Mouse (Mus musculus): ENCODE measurements around the gene Glod4. TPM values are rescaled to one million over a fixed set of nuclear protein-coding genes. Genes with fewer than 3 reads are reported as not detected.

Glod4 gene
- total and polyA plus RNA-seq, 3 experiments = 121 to 190 (median 161) TPM

GRCm38 (mm10) chr11:76106551-76107496 is 136.7 kb downstream of the Glod4 start:
- Histone ChIP-seq H3K79me2 (replicated peaks; ENCODE audit: control insufficient read depth, extremely low read depth, insufficient read depth, poor library complexity, severe bottlenecking) (no peaks in the 10 kb centered on the region), H3K27me3 (replicated peaks) (no peaks in the 10 kb centered on the region), H3K4me2 (ENCODE audit: insufficient read depth, low read depth, poor library complexity, severe bottlenecking) (no peak overlapping the region), H3K9ac (ENCODE audit: insufficient read depth, low read depth) (no peak overlapping the region), H3K9me3 (replicated peaks; ENCODE audit: low read length) (no peaks in the 10 kb centered on the region), H3K36me3 (replicated peaks in 1 of 2; ENCODE audit: control insufficient read depth in 1 of 2, insufficient read depth in 1 of 2, low read length in 1 of 2) (peaks cover 37 to 79% of the 10 kb centered on the region in 2 experiments), H3K4me3 (replicated peaks in 1 of 3; ENCODE audit: low read depth in 2 of 3, low read length in 2 of 3, poor library complexity in 1 of 3) (no peak overlapping the region), H3K27ac (ENCODE audit: insufficient read depth, low read depth) (no peak overlapping the region), H3K4me1 (ENCODE audit: control insufficient read depth in 1 of 2, insufficient read depth in 2 of 2) (peaks cover 0 to 7% of the 10 kb centered on the region in 2 experiments; a peak in 1 of 4 replicates)
- TF ChIP-seq SIN3A (IDR thresholded peaks at IDR 0.05; ENCODE audit: low read length) (no peak), NELFE (IDR thresholded peaks at IDR 0.05; ENCODE audit: low read depth, low read length) (no peak), IRF4 (IDR thresholded peaks at IDR 0.05; ENCODE audit: low read depth, low read length) (no peak)
- dilution Hi-C loops (cut with MboI; ENCODE audit: extremely low pct_ligation_motif_present, extremely low pct_unique_long_range_greater_than_20kb, low sequenced_read_pairs) (no loop called here), in situ Hi-C loops (cut with MboI; ENCODE audit: low pct_ligation_motif_present, low pct_unique_long_range_greater_than_20kb, low sequenced_read_pairs) (no loop called here)
- DNase-seq (ENCODE audit: extremely low read depth) = no peak

DNA sequence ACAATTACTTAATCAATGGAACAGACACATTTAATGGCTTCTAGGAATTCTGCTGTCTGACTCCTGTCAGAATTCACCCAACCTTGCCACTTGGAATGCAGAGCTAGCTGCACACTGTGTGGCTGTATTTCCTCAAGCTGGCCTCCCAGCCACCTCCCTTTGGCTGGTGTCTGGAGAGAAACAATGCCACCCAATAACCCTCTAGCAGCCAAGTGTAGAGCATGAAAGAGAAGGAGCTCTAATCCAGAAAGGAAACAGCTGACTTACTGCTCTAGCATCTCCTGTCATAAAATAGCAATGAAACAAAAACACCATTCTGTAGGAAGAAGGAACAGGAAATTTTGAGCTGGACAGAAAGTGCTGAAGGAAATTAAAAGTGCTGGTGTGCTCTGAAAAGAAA is 142.4 kb downstream of the Glod4 start:
- TF ChIP-seq PAX5 (IDR thresholded peaks at IDR 0.05; ENCODE audit: low read length) (no peak), ZKSCAN1 (IDR thresholded peaks at IDR 0.05; ENCODE audit: borderline replicate concordance, low read depth, low read length) (no peak), CHD2 (IDR thresholded peaks at IDR 0.05; ENCODE audit: low read length) (no peak), ZMIZ1 (IDR thresholded peaks at IDR 0.05; ENCODE audit: low read depth, low read length) (no peak), MEF2A (IDR thresholded peaks at IDR 0.05; ENCODE audit: borderline replicate concordance, low read depth, low read length) (no peak)
- no peak overlapping the region for H3K4me2 ChIP-seq (ENCODE audit: insufficient read depth, low read depth, poor library complexity, severe bottlenecking)
- no peaks in the 10 kb centered on the region for H3K4me1 ChIP-seq (ENCODE audit: control insufficient read depth in 1 of 2, insufficient read depth in 2 of 2)
- H3K79me2 ChIP-seq (replicated peaks; ENCODE audit: control insufficient read depth, extremely low read depth, insufficient read depth, poor library complexity, severe bottlenecking) = no peaks in the 10 kb centered on the region
- in situ Hi-C loops (cut with MboI; ENCODE audit: low pct_ligation_motif_present, low pct_unique_long_range_greater_than_20kb, low sequenced_read_pairs) (no loop called here), dilution Hi-C loops (cut with MboI; ENCODE audit: extremely low pct_ligation_motif_present, extremely low pct_unique_long_range_greater_than_20kb, low sequenced_read_pairs) (no loop called here)
- H3K9ac ChIP-seq (ENCODE audit: insufficient read depth, low read depth) = no peak overlapping the region
- H3K27ac ChIP-seq (ENCODE audit: insufficient read depth, low read depth) = no peak overlapping the region
- no peak overlapping the region for H3K4me3 ChIP-seq (replicated peaks in 1 of 3; ENCODE audit: low read depth in 2 of 3, low read length in 2 of 3, poor library complexity in 1 of 3)
- DNase-seq (ENCODE audit: extremely low read depth) = no peak
- peaks cover 39 to 72% of the 10 kb centered on the region in 2 experiments for H3K36me3 ChIP-seq (replicated peaks in 1 of 2; ENCODE audit: control insufficient read depth in 1 of 2, insufficient read depth in 1 of 2, low read length in 1 of 2)
- no peaks in the 10 kb centered on the region for H3K27me3 ChIP-seq (replicated peaks)
- no peaks in the 10 kb centered on the region for H3K9me3 ChIP-seq (replicated peaks; ENCODE audit: low read length)

- Histone ChIP-seq H3K4me1 (ENCODE audit: control insufficient read depth in 1 of 2, insufficient read depth in 2 of 2) (no peaks in the 10 kb centered on the region), H3K4me3 (replicated peaks in 1 of 3; ENCODE audit: low read depth in 2 of 3, low read length in 2 of 3, poor library complexity in 1 of 3) (no peak overlapping the region), H3K9ac (ENCODE audit: insufficient read depth, low read depth) (no peak overlapping the region), H3K4me2 (ENCODE audit: insufficient read depth, low read depth, poor library complexity, severe bottlenecking) (no peak overlapping the region), H3K9me3 (replicated peaks; ENCODE audit: low read length) (no peaks in the 10 kb centered on the region), H3K27ac (ENCODE audit: insufficient read depth, low read depth) (no peak overlapping the region), H3K27me3 (replicated peaks) (no peaks in the 10 kb centered on the region), H3K79me2 (replicated peaks; ENCODE audit: control insufficient read depth, extremely low read depth, insufficient read depth, poor library complexity, severe bottlenecking) (no peaks in the 10 kb centered on the region), H3K36me3 (replicated peaks in 1 of 2; ENCODE audit: control insufficient read depth in 1 of 2, insufficient read depth in 1 of 2, low read length in 1 of 2) (peaks cover 32 to 57% of the 10 kb centered on the region in 2 experiments)
- TF ChIP-seq MAFK (IDR thresholded peaks at IDR 0.05; ENCODE audit: insufficient replicate concordance, low read length) (no peak), E2F4 (IDR thresholded peaks at IDR 0.05; ENCODE audit: insufficient replicate concordance, low read depth, low read length) (no peak), ELF1 (IDR thresholded peaks at IDR 0.05; ENCODE audit: low read depth, low read length) (no peak), MYC (IDR thresholded peaks at IDR 0.05; ENCODE audit: low read depth, low read length) (no peak), IRF4 (IDR thresholded peaks at IDR 0.05; ENCODE audit: low read depth, low read length) (no peak), EP300 (IDR thresholded peaks at IDR 0.05; ENCODE audit: low read length) (no peak), TBP (conservative IDR thresholded peaks at IDR 0.05; ENCODE audit: low read depth, low read length) (no peak), UBTF (IDR thresholded peaks at IDR 0.05; ENCODE audit: low read depth, low read length) (no peak), MXI1 (IDR thresholded peaks at IDR 0.05; ENCODE audit: low read depth, low read length) (no peak), MAX (IDR thresholded peaks at IDR 0.05; ENCODE audit: low read length) (no peak), NRF1 (IDR thresholded peaks at IDR 0.05; ENCODE audit: low read depth, low read length) (no peak), POLR2A (IDR thresholded peaks at IDR 0.05; ENCODE audit: low read depth, low read length) (no peak), ZNF384 (IDR thresholded peaks at IDR 0.05; ENCODE audit: low read depth, low read length) (no peak), TCF12 (IDR thresholded peaks at IDR 0.05; ENCODE audit: low read depth, low read length) (no peak), MEF2A (IDR thresholded peaks at IDR 0.05; ENCODE audit: borderline replicate concordance, low read depth, low read length) (no peak), ZMIZ1 (IDR thresholded peaks at IDR 0.05; ENCODE audit: low read depth, low read length) (no peak), ZC3H11A (IDR thresholded peaks at IDR 0.05; ENCODE audit: low read depth, low read length) (no peak)
- dilution Hi-C loops (cut with MboI; ENCODE audit: extremely low pct_ligation_motif_present, extremely low pct_unique_long_range_greater_than_20kb, low sequenced_read_pairs) = no loop called here
- no peak for DNase-seq (ENCODE audit: extremely low read depth)
- in situ Hi-C loops (cut with MboI; ENCODE audit: low pct_ligation_motif_present, low pct_unique_long_range_greater_than_20kb, low sequenced_read_pairs) = no loop called here
Observed at GRCm38 (mm10) chr11:76099193-76099975, 144.1 kb downstream of the Glod4 start.

Measured in CH12.LX (cell line).